Mouse (Mus musculus) kidney, adult 2 months (tissue): ENCODE results near the gene Eml2. TPM values are rescaled to one million over a fixed set of nuclear protein-coding genes. Genes with fewer than 3 reads are reported as not detected.

Source experiments
- DNase-seq: peaks from one replicate; pipeline ENCODE4 v3.0.0; 2021
- H3K27ac ChIP-seq: fragments of 200-500 bp; 2 replicates; pipeline ENCODE4 v1.5.1; 2012; ENCODE audit warnings: low read depth, low read length, control low read depth, inconsistent platforms; ENCODE audit not compliant: insufficient read depth
- H3K27me3 ChIP-seq: fragments of 200-500 bp; replicated peaks from 2 replicates; pipeline ENCODE4 v1.6.1; 2012; ENCODE audit warnings: mild to moderate bottlenecking, moderate library complexity, low read length, inconsistent platforms; ENCODE audit not compliant: control insufficient read depth, insufficient read depth
- H3K36me3 ChIP-seq: fragments of 200-500 bp; 2 replicates; pipeline ENCODE4 v1.6.1; 2012; ENCODE audit warnings: mild to moderate bottlenecking, moderate library complexity, low read length, inconsistent platforms; ENCODE audit not compliant: control insufficient read depth, insufficient read depth
- H3K4me1 ChIP-seq: fragments of 200-500 bp; 2 replicates; pipeline ENCODE4 v1.6.1; 2011; ENCODE audit warnings: low read length; ENCODE audit not compliant: control insufficient read depth, insufficient read depth
- H3K4me3 ChIP-seq: fragments of 200-500 bp; 2 replicates; pipeline ENCODE4 v1.5.1; 2011; ENCODE audit warnings: mild to moderate bottlenecking, low read depth, low read length, control low read depth; ENCODE audit not compliant: insufficient read depth
- CTCF ChIP-seq: fragments of 200-500 bp; conservative IDR thresholded peaks from 2 replicates; pipeline ENCODE4 v1.5.1; 2011; ENCODE audit warnings: low read depth, mild to moderate bottlenecking, control low read depth, low read length, moderate library complexity, mixed read lengths; ENCODE audit not compliant: insufficient read depth, insufficient read length
- POLR2A ChIP-seq: fragments of 200-500 bp; IDR thresholded peaks from one replicate; pipeline ENCODE4 v1.6.1; 2011; ENCODE audit warnings: low read depth, low read length, control low read depth
- WGBS: fragments of 180-500 bp; shearing (Covaris S2); methylation state at CpG from one replicate; pipeline ENCODE4 v1.1.7; 2018; 5-methylcytosine and 5-hydroxymethylcytosine counted together
- polyA plus RNA-seq: library from polyadenylated mRNA; depleted of rRNA; stranded (reverse); fragments of >200 nt; gene quantifications from 2 replicates; pipeline ENCODE4 v1.2.3, GENCODE M21; 2012

Eml2 gene
- polyA plus RNA-seq, 1 experiment, result 38.8 TPM

DNA sequence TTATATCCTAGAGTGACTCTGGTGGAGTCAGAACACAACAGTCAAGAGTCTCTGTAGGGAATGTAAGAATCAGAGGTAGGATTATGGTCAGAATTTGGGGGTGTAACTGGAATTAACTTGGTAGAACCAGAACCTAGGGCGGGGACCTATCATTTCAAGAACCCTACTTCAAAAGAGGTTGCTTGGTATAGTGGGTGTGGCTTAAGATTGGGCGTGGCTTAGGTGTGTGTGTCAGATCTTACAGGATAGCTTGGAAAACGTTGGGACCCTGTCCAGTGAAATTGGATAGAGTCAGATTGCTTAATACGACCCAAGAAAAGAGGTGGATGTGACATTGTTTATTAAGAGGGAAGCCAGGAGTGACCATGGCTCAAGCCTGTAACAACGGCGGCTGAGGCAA lies 3.7 kb downstream of the Eml2 start:
- WGBS, result 43% methylated on average over 6 of the region's 6 CpGs
- peaks cover 13% of the 10 kb centered on the region for H3K4me1 ChIP-seq
- no peaks in the 10 kb centered on the region for H3K36me3 ChIP-seq
- no peak for TF ChIP-seq POLR2A
- H3K27me3 ChIP-seq, result no peaks in the 10 kb centered on the region; the same call in none of the 2 replicates
- no peak overlapping the region for H3K27ac ChIP-seq
- no peak overlapping the region for H3K4me3 ChIP-seq
- no peak for DNase-seq

DNA sequence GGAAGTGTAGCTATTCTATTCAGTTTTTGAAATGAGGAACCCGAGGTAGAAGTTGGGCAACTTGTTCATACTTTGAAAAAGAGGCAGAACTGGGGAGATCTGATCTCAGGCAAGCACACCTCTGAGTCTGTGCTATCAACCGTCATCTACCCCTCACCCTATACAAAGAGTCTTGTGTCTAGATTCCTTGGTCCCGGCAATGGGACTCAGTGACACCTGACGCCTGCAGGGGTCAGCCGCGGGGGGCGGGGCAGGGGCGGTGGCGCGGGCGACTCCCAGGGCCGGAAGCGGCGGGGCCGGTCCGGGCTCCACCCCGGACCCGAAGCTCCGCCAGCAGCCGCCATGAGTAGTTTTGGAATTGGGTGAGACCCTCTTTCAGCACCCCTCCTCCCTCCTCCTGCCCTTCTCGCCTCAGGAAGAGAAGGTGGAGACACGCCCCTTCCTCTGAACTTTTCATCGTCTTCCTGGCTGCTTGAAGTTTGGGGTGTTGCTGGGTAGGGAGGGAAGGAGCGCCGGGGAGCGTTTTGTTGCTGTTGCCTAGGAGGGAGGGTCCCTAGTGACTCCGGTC lies 4.7 kb downstream of the Eml2 start:
- TF ChIP-seq POLR2A, result no peak
- TF ChIP-seq CTCF, result no peak
- peaks cover 13% of the 10 kb centered on the region for H3K4me1 ChIP-seq
- H3K27ac ChIP-seq, result 0 out of 2 replicates have a peak overlapping the region, but pooled peaks have one; percentile 8
- under 1% methylated on average over 27 of the region's 27 CpGs for WGBS
- peak overlapping the region; percentile 84 for H3K4me3 ChIP-seq
- no peaks in the 10 kb centered on the region; the same call in none of the 2 replicates for H3K27me3 ChIP-seq
- no peaks in the 10 kb centered on the region for H3K36me3 ChIP-seq
- peak; percentile 63 for DNase-seq

DNA sequence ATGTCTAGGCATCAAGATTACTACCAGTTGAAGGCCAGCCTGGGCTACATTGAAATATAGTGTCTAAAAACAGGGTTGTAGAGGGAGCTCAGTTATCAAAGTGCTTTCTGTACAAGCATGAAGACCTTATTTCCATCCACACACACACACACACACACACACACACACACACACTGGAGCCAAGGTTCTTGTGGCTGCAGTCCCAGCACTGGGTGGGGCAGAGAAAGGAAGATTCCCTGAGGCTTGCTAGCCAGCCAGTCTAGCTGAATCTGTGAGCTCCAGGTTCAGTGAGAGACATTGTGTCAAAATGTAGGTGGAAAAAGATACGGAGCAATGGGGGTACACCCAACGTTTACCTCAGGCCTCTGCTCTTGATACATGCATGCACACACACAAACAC lies 8.0 kb downstream of the Eml2 start:
- DNase-seq, result peak; percentile 31
- TF ChIP-seq POLR2A (no peak), CTCF (no peak)
- H3K27ac ChIP-seq, result peak overlapping the region; percentile 42
- H3K36me3 ChIP-seq, result no peaks in the 10 kb centered on the region
- no peaks in the 10 kb centered on the region for H3K27me3 ChIP-seq
- 63% methylated on average over 2 of the region's 2 CpGs for WGBS
- H3K4me3 ChIP-seq, result no peak overlapping the region
- H3K4me1 ChIP-seq, result peaks cover 13% of the 10 kb centered on the region

DNA sequence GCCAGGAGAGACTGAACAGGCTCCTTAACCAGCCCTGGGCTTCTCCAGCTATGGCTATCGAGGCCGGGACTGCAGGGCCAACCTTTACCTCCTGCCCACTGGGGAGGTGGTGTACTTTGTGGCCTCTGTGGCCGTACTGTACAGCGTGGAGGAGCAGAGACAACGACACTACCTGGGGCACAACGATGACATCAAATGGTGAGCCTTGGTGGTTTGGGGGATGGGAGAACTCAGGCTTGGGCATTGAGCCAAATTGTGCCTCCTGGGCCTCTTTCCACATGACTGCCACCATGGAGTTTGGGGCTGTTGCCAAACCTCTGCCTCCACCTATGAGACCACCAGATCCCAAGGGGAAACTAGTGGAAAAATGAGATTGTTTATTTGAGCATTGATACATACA lies 8.5 kb downstream of the Eml2 start:
- H3K27ac ChIP-seq, result peak overlapping the region; percentile 42
- TF ChIP-seq POLR2A (no peak), CTCF (no peak)
- 27% methylated on average over 6 of the region's 6 CpGs for WGBS

DNA sequence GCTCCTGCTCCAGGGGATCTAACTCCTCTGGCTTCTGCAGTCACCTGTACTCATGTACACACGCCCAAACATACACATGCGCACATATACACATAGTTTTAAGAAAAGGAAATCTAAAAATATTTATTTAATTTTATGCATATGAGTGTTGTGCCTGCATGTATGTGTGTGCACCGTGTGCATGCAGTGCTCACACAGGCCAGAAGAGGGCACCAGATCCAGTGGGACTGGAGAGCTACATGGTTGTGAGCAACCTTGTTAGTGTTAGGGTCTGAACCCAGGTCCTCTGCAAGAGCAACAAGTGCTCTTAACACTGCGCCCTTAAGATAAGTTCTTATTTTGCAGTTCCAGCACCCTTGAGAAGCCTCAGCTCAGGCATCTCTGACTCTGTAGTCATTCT lies 18.5 kb downstream of the Eml2 start:
- Histone ChIP-seq H3K27me3 (no peaks in the 10 kb centered on the region), H3K36me3 (peaks cover 1% of the 10 kb centered on the region; the same call in 1 of the 2 replicates), H3K4me3 (no peak overlapping the region), H3K27ac (no peak overlapping the region), H3K4me1 (no peaks in the 10 kb centered on the region)
- TF ChIP-seq CTCF (no peak), POLR2A (no peak)
- no peak for DNase-seq
- 97% methylated on average over 4 of the region's 4 CpGs for WGBS

More for the DNA sequence above, 8.5 kb downstream of the Eml2 start:
- Histone ChIP-seq H3K4me3 (no peak overlapping the region), H3K4me1 (peaks cover 13% of the 10 kb centered on the region), H3K36me3 (no peaks in the 10 kb centered on the region), H3K27me3 (no peaks in the 10 kb centered on the region)
- peak; percentile 49 for DNase-seq

DNA sequence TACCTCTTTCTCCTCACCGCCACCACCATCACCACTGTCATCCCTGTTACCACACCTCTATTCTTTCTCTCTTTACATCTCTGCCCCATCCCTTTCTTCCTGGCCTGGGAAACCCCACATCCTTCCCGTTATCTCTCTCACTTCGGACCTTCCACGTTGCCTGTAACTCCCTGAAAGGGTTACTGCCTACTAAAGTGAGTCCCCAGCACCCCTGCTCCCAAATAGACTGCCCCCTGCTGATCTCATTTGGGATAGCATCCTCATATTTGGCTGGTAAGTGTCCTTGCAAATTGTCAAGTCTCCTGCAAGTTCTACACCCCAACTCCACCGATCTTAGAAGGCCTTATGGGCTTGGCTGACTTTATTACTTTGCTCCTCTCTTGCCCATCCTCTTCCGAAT lies 20.5 kb downstream of the Eml2 start:
- H3K27me3 ChIP-seq, result no peaks in the 10 kb centered on the region
- WGBS, result 61% methylated on average over 6 of the region's 6 CpGs
- peak; percentile 50 for DNase-seq

DNA sequence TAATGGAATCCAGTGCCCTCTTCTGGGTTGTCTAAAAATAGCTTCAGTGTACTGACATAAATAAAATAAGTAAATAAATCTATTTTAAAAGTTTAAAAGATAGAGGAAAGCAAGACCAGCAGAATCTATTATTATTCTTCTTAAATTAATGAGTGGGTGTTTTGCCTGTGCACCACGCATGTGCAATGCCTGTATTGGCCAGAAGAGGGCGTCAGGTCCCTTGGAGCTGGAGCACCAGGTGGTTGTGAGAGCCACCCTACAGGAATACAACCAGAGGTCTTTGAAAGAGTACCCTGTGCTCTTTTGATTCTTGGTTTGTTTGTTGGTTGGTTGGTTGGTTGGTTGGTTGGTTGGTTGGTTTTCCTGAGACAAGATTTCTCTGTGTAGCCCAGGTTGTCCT lies 21.8 kb downstream of the Eml2 start:
- Histone ChIP-seq H3K27me3 (no peaks in the 10 kb centered on the region), H3K4me3 (no peak overlapping the region), H3K4me1 (no peaks in the 10 kb centered on the region), H3K36me3 (no peaks in the 10 kb centered on the region; the same call in 1 of the 2 replicates), H3K27ac (no peak overlapping the region)
- WGBS, result 46% methylated on average over 2 of the region's 2 CpGs
- no peak for TF ChIP-seq POLR2A
- TF ChIP-seq CTCF, result peak; percentile 66
- DNase-seq, result no peak

More for the DNA sequence above, 20.5 kb downstream of the Eml2 start:
- Histone ChIP-seq H3K4me1 (no peaks in the 10 kb centered on the region), H3K4me3 (no peak overlapping the region), H3K27ac (no peak overlapping the region), H3K36me3 (peaks cover 1% of the 10 kb centered on the region; the same call in 1 of the 2 replicates)
- TF ChIP-seq CTCF, result peak; percentile 64
- TF ChIP-seq POLR2A, result no peak
